Mouse (Mus musculus): ENCODE data around the gene Olfr1419. TPM values are rescaled to one million over a fixed set of nuclear protein-coding genes. Genes with fewer than 3 reads are reported as not detected.

The Olfr1419 gene
- not detected in 2 replicates for polyA plus RNA-seq (2012; rRNA removed)

DNA sequence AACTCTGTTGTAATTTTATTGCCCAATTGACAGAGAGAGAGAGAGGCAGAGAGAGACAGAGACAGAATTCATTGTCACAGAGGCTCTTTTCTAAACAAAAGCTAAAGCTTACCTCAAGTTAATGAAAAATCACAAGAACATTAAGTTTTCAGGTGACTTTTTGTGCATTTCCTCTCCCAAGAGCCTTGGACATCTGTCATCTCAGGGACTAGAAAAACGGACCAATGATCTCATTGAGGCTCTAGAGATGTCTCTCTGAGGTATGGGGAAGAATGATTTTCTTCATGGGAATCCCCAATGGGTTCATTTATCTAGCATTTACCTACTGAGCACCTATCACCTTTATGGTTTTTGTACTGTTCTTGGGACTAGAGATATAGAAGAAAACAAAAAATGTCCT is at the start of gene Olfr1419:
Gene Olfr1419, minus strand, starts transcription at position 101 of the 400 bp plus-strand sequence.

DNA sequence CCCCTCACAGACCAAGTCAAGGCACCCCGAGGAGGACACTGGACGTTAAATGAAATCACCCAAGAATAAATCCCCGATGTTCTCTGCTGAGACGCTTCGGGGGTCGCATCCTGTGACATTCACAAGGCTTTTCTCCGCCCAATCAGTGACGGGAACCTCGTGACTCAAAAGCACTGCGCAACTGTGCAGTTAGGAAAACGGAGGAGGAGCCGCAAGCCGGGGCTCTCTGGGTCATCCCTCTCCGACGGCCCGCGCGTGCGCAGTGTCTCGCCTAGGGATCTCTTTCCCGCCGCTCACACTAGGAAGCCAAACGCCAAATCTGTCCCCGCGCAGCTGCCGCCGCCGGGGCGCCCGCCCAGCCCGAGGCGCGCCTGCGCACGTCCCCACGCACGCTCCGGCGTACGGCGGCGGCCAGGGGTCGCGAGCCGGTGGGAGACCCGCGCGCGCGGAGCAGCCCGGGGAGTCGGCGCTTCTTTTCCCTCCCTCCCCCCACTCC is 37.2 kb upstream of the Olfr1419 start, which contains the start of gene Patl1:
Gene Patl1, plus strand, starts transcription at position 363 of the 496 bp plus-strand sequence.

DNA sequence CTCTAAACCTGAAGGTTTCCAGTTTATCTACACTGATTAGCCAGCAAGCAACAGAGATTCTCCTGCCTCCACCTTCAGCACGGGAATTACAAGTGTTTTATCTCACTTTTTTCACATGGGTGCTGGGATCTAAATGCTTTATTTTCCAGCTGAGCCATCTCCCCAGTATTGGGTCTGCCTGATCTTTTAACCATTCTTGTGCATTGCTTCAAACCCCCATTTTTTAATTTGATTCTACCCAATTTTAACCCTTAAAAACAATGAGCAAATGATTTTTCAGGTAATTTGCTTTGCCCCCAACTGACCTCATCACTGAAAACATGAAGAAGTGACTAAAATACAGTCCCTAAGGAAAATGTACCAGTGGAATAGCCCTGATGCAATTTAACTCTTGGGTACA is 11.4 kb upstream of the Olfr1419 start, which contains the start of gene Olfr1420:
Gene Olfr1420, plus strand, starts transcription at position 301 of the 400 bp plus-strand sequence.

DNA sequence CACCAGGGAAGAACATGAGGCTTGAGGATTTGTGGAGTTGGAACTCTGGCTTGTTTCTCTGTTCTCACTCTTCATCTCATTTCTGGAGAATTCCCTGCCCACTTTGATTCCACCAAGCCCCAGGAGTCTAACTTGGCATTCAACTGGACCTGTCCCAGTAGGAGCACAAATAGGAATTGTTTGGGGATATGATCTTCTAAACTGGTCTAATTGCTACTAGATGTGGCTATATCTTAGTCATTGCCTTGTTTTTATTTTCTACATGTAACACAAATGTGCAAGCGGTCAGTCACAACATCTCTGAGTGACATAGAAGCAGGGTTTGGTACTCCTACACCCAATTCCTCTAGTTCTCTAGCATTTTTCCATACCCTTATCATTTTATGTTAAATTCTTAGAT is 13.9 kb downstream of the Olfr1419 start, which contains the start of gene Olfr1418:
Gene Olfr1418, minus strand, starts transcription at position 101 of the 400 bp plus-strand sequence.

DNA sequence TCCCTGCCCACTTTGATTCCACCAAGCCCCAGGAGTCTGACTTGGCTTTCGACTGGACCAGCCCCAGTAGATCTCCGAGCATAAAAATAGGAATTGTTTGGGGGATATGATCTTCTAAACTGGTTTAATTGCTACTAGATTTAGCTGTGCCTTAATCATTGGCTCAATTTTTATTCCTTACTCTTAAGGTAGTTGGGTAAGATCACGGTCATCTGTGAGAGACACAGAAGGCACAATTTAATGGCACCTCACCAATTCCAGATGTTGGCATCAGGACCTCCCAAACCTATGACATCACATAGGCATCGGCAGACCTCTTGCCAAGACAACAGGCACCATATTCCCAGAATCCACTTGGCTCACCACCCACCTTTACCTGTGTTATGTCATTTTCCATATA is 35.8 kb downstream of the Olfr1419 start, which contains the start of gene Olfr1417:
Gene Olfr1417, minus strand, starts transcription at position 101 of the 400 bp plus-strand sequence.

DNA sequence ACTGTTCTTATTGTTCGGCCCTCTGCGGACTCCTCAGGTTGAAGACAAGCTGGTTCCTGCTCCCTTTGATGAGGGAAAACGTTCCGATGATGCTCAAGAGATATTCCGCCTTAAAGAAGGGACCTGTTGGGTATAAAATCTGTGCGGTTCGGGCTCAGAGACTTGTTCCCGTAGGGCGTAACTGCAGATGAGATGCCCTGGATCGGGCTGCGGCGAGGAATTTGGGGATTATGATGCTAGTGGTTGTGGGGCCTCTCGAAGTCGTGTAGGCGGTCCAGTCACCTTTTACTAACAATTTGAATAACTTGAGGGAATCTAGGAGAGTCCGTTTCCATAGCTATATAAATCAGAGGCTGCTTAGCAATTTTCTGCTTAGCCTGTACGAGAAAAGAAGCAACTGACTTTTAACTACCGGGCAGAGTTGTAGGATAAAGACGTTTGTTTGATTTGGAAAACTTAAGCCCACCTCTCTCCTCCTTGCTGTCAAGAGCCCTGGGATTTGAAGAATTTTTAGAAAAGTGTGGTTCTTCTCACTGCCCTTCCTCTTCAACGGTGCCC is 55.7 kb downstream of the Olfr1419 start, which contains the start of gene Stx3:
Gene Stx3, minus strand, starts transcription at position 261 of the 558 bp plus-strand sequence.

Other genes starting within 250 kb of the Olfr1419 start
- gene Ms4a3, start 234.3 kb downstream of the Olfr1419 start, polyA plus RNA-seq (2012; rRNA removed), result not detected in 2 replicates
- gene Oosp2, start 214.5 kb downstream of the Olfr1419 start, polyA plus RNA-seq (2012; rRNA removed), result 0.24 TPM in 1 of 2 replicates, not detected in the other
- gene Oosp1, start 184.0 kb downstream of the Olfr1419 start, polyA plus RNA-seq (2012; rRNA removed), result 5.1 and 6.0 TPM in 2 replicates
- 1.6 and 2.0 TPM in 2 replicates for gene Oosp3, start 178.1 kb downstream of the Olfr1419 start, polyA plus RNA-seq (2012; rRNA removed)
- 0.10 and 0.12 TPM in 2 replicates for gene Gif, start 127.6 kb downstream of the Olfr1419 start, polyA plus RNA-seq (2012; rRNA removed)
- 6.4 and 6.7 TPM in 2 replicates for gene Mrpl16, start 104.7 kb downstream of the Olfr1419 start, polyA plus RNA-seq (2012; rRNA removed)
- gene Stx3, start 55.7 kb downstream of the Olfr1419 start, polyA plus RNA-seq (2012; rRNA removed), result 6.7 and 8.5 TPM in 2 replicates
- gene Olfr1417, start 35.9 kb downstream of the Olfr1419 start, polyA plus RNA-seq (2012; rRNA removed), result not detected in 2 replicates
- not detected in 2 replicates for gene Olfr1418, start 14.0 kb downstream of the Olfr1419 start, polyA plus RNA-seq (2012; rRNA removed)
- gene Olfr1420, start 11.5 kb upstream of the Olfr1419 start, polyA plus RNA-seq (2012; rRNA removed), result not detected in 2 replicates
- 13.4 and 22.7 TPM in 2 replicates for gene Patl1, start 37.3 kb upstream of the Olfr1419 start, polyA plus RNA-seq (2012; rRNA removed)
- gene Osbp, start 90.8 kb upstream of the Olfr1419 start, polyA plus RNA-seq (2012; rRNA removed), result 13.5 and 13.6 TPM in 2 replicates
- not detected in 2 replicates for gene Olfr1423, start 166.2 kb upstream of the Olfr1419 start, polyA plus RNA-seq (2012; rRNA removed)
- gene Olfr1424, start 187.6 kb upstream of the Olfr1419 start, polyA plus RNA-seq (2012; rRNA removed), result not detected in 2 replicates
- not detected in 2 replicates for gene Olfr1425, start 202.6 kb upstream of the Olfr1419 start, polyA plus RNA-seq (2012; rRNA removed)
- not detected in 2 replicates for gene Olfr1426, start 216.9 kb upstream of the Olfr1419 start, polyA plus RNA-seq (2012; rRNA removed)
- not detected in 2 replicates for gene Olfr1427, start 228.2 kb upstream of the Olfr1419 start, polyA plus RNA-seq (2012; rRNA removed)
- not detected in 2 replicates for gene Olfr1428, start 240.8 kb upstream of the Olfr1419 start, polyA plus RNA-seq (2012; rRNA removed)
- gene Olfr76, start 248.1 kb upstream of the Olfr1419 start, polyA plus RNA-seq (2012; rRNA removed), result not detected in 2 replicates

All from ovary, adult 2 months (tissue).